Mouse (Mus musculus): ENCODE measurements around the gene Marco. TPM values are rescaled to one million over a fixed set of nuclear protein-coding genes. Genes with fewer than 3 reads are reported as not detected.

Marco gene
- polyA plus RNA-seq, 1 experiment from 2014 or later: 0.09 TPM

- Histone ChIP-seq H3K27ac (replicated peaks) (no peak overlapping the region), H3K9ac (no peak overlapping the region), H3K4me2 (no peak overlapping the region), H3K9me3 (no peaks in the 10 kb centered on the region), H3K4me1 (no peaks in the 10 kb centered on the region), H3K36me3 (no peaks in the 10 kb centered on the region), H3K4me3 (no peak overlapping the region), H3K27me3 (replicated peaks) (no peaks in the 10 kb centered on the region)
- no peak for ATAC-seq (ENCODE audit: extremely low read depth, insufficient number of reproducible peaks, low FRiP score, low TSS enrichment)
- 79% methylated on average over 5 of the region's 5 CpGs for WGBS
Observed at GRCm38 (mm10) chr1:120435591-120435990, 69.2 kb downstream of the Marco start.

GRCm38 (mm10) chr1:120430171-120430570, 74.7 kb downstream of the Marco start:
- Histone ChIP-seq H3K4me2 (no peak overlapping the region), H3K9ac (no peak overlapping the region), H3K9me3 (no peaks in the 10 kb centered on the region), H3K36me3 (no peaks in the 10 kb centered on the region), H3K27me3 (replicated peaks) (no peaks in the 10 kb centered on the region), H3K27ac (replicated peaks) (no peak overlapping the region), H3K4me3 (no peak overlapping the region), H3K4me1 (no peaks in the 10 kb centered on the region)
- ATAC-seq (ENCODE audit: extremely low read depth, insufficient number of reproducible peaks, low FRiP score, low TSS enrichment): no peak
- WGBS: 60% methylated on average over 5 of the region's 5 CpGs

DNA sequence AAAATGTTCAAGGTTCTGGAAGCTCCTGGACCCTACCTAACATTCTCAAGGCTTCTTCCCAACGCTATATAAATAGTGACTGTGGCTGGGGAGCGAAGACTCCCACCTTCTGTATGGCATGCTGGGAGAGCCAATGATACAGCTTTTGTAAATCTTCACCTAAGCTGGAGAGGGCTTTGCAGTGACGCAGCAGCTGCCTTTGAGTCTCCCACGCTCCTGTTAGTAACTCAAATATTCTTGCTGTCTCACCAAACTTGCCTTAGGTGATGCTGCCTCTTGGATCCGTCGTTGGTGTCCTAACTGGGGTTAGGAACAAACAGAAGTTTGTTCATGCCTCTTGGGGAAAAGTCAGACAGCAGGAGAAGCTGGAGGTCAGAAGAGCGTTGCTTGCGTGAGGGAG, 79.2 kb downstream of the Marco start:
- Histone ChIP-seq H3K4me2 (no peak overlapping the region), H3K4me3 (no peak overlapping the region), H3K9ac (no peak overlapping the region), H3K36me3 (no peaks in the 10 kb centered on the region), H3K27ac (replicated peaks) (no peak overlapping the region), H3K9me3 (no peaks in the 10 kb centered on the region), H3K27me3 (replicated peaks) (no peaks in the 10 kb centered on the region), H3K4me1 (no peaks in the 10 kb centered on the region)
- ATAC-seq (ENCODE audit: extremely low read depth, insufficient number of reproducible peaks, low FRiP score, low TSS enrichment): no peak
- 59% methylated on average over 8 of the region's 8 CpGs for WGBS

Other genes with a start within 250 kb of the Marco start
- 16.2 and 18.7 TPM in 2 replicates for gene Steap3, start 232.3 kb downstream of the Marco start, polyA plus RNA-seq (2015; fragmentation: Nextera tagmentation; extraction: Ambion mirVana)
- gene C1ql2, start 164.4 kb downstream of the Marco start, polyA plus RNA-seq (2015; fragmentation: Nextera tagmentation; extraction: Ambion mirVana): not detected in 2 replicates
- not detected in 2 replicates for gene En1, start 97.4 kb upstream of the Marco start, polyA plus RNA-seq (2015; fragmentation: Nextera tagmentation; extraction: Ambion mirVana)